14 mouse cellular contexts compared by ENCODE assay signal in genomic region chr1:152605895-152606625, GRCm38 (mm10).
DNase-seq lines count a peak whose midpoint lies in the region; ATAC-seq and TF ChIP-seq lines count a peak whose summit lies in the region.
"Had no signal": no experiment of that assay in that cellular context is flagged by ENCODE, and none has a peak within 500 bp of the region (broad histone marks: within the 10 kb centered on the region; RNA-seq: fewer than 3 reads in every experiment).

No protein-coding gene starts in this region.

- 0 out of 2 replicates have a peak overlapping the region, but pooled peaks have one; percentile 15 for H3K27ac ChIP-seq in heart, embryonic 15.5 days
- H3K27ac ChIP-seq in heart, embryonic 12.5 days (ENCODE audit: poor library complexity, severe bottlenecking): no peak overlapping the region
- 0 out of 2 replicates have a peak overlapping the region, but pooled peaks have one; percentile 28 for H3K27ac ChIP-seq in lung, postnatal 0 days (ENCODE audit: low read length)
- H3K27ac ChIP-seq: limb, embryonic 12.5 days had no signal

- H3K4me2 ChIP-seq in heart, embryonic 15.5 days: no peak overlapping the region
- H3K4me2 ChIP-seq in heart, embryonic 12.5 days: no peak overlapping the region
- H3K4me2 ChIP-seq in lung, postnatal 0 days (replicated peaks; ENCODE audit: low read depth, low read length): no peak overlapping the region
- H3K4me2 ChIP-seq: limb, embryonic 12.5 days had no signal

- no peak for TF ChIP-seq CTCF in lung, postnatal 0 days (IDR thresholded peaks at IDR 0.05)

- no peaks in the 10 kb centered on the region for H3K27me3 ChIP-seq in heart, embryonic 15.5 days
- H3K27me3 ChIP-seq in heart, embryonic 12.5 days (replicated peaks): no peaks in the 10 kb centered on the region
- H3K27me3 ChIP-seq in lung, postnatal 0 days (replicated peaks; ENCODE audit: insufficient read depth, low read length): no peaks in the 10 kb centered on the region
- H3K27me3 ChIP-seq: CH12.LX; limb, embryonic 12.5 days had no signal

- DNase-seq in lung, postnatal 0 days (ENCODE audit: low spot score): no peak
- no peak for DNase-seq in lung, postnatal 14 days
- peak; percentile 80 for DNase-seq in MEL-GATA-1-ER (ENCODE audit: extremely low read depth, low read depth)
- no peak for DNase-seq in thymus, postnatal 25 days
- no peak for DNase-seq in thymus, postnatal 4 days
- DNase-seq: adrenal gland, adult 8-10 months; layer of hippocampus, postnatal 36 days; lung, postnatal 10 days; right cerebral cortex, postnatal 14 days had no signal

- no peak for ATAC-seq in heart, embryonic 15.5 days (replicated peaks; ENCODE audit: insufficient number of reproducible peaks, insufficient read depth, low FRiP score, low read depth)
- ATAC-seq in heart, embryonic 12.5 days (ENCODE audit: insufficient number of reproducible peaks, low FRiP score): no peak
- ATAC-seq in lung, postnatal 0 days: no peak
- ATAC-seq in megakaryocyte progenitor cell, adult 5-6 weeks (replicated peaks; ENCODE audit: poor library complexity): peak; percentile 80

- peaks cover 53% of the 10 kb centered on the region for H3K4me1 ChIP-seq in heart, embryonic 15.5 days (replicated peaks)
- peaks cover 64% of the 10 kb centered on the region for H3K4me1 ChIP-seq in heart, embryonic 12.5 days (replicated peaks)
- peaks cover 17% of the 10 kb centered on the region; the same call in 1 of the 2 replicates for H3K4me1 ChIP-seq in lung, postnatal 0 days (ENCODE audit: insufficient read depth, low read depth, low read length)

- 72% methylated on average over 5 of the region's 5 CpGs for WGBS in heart, embryonic 15.5 days
- 64% methylated on average over 5 of the region's 5 CpGs for WGBS in heart, embryonic 12.5 days
- WGBS in lung, postnatal 0 days: 68% methylated on average over 5 of the region's 5 CpGs

- H3K9me3 ChIP-seq in heart, embryonic 15.5 days (replicated peaks): no peaks in the 10 kb centered on the region
- no peaks in the 10 kb centered on the region for H3K9me3 ChIP-seq in heart, embryonic 12.5 days (replicated peaks)
- H3K9me3 ChIP-seq in lung, postnatal 0 days (ENCODE audit: low read length): no peaks in the 10 kb centered on the region
- H3K9me3 ChIP-seq: limb, embryonic 12.5 days had no signal

- H3K9ac ChIP-seq in heart, embryonic 15.5 days: no peak overlapping the region
- H3K9ac ChIP-seq in heart, embryonic 12.5 days: no peak overlapping the region
- no peak overlapping the region for H3K9ac ChIP-seq in lung, postnatal 0 days (replicated peaks; ENCODE audit: low read depth)
- H3K9ac ChIP-seq: limb, embryonic 12.5 days had no signal

- H3K36me3 ChIP-seq in heart, embryonic 15.5 days: no peaks in the 10 kb centered on the region; the same call in 1 of the 2 replicates
- peaks cover 31% of the 10 kb centered on the region for H3K36me3 ChIP-seq in heart, embryonic 12.5 days
- no peaks in the 10 kb centered on the region for H3K36me3 ChIP-seq in lung, postnatal 0 days (ENCODE audit: insufficient read depth, low read length)
- H3K36me3 ChIP-seq: limb, embryonic 12.5 days had no signal

- TF ChIP-seq EP300 in lung, postnatal 0 days (IDR thresholded peaks at IDR 0.05): no peak

- H3K4me3 ChIP-seq in heart, embryonic 15.5 days: no peak overlapping the region
- H3K4me3 ChIP-seq in heart, embryonic 12.5 days: no peak overlapping the region
- H3K4me3 ChIP-seq in lung, postnatal 0 days (ENCODE audit: low read depth, low read length): no peak overlapping the region
- H3K4me3 ChIP-seq: limb, embryonic 12.5 days had no signal
